Mouse (Mus musculus) CD8-positive naive resting alpha-beta T cell, adult 2 months (primary cell): ENCODE measurements around the gene Ykt6.

Experiments used
- DNase-seq, 2 experiments: peaks; one replicate each; pipeline ENCODE4 v3.0.0; 2022; ENCODE audit warnings: low read depth in 2 of 2, low spot score in 2 of 2

The Ykt6 gene

GRCm38 (mm10) chr11:5948546-5949250 is 6.8 kb upstream of the Ykt6 start:
- no peak for DNase-seq

- DNase-seq: no peak
These were observed 5.7 kb upstream of the Ykt6 start, which contains the start of gene Gck for GRCm38 (mm10) chr11:5949586-5950352. Gck (minus strand) TSS chr11:5950081.

- no peak for DNase-seq
These were observed 3.0 kb upstream of the Ykt6 start for GRCm38 (mm10) chr11:5952501-5952900.

GRCm38 (mm10) chr11:5953130-5953765 is 2.2 kb upstream of the Ykt6 start:
- peak in 1 of 2 experiments; percentile 15 for DNase-seq

GRCm38 (mm10) chr11:5954435-5954834 is 1.1 kb upstream of the Ykt6 start:
- no peak for DNase-seq

GRCm38 (mm10) chr11:5954965-5955504 is 458 bp upstream of the Ykt6 start:
- DNase-seq: peak in 1 of 2 experiments; percentile 15

- DNase-seq: no peak
These were observed 4.6 kb downstream of the Ykt6 start for GRCm38 (mm10) chr11:5960051-5960450.

- DNase-seq: no peak
These were observed 10.4 kb downstream of the Ykt6 start for GRCm38 (mm10) chr11:5965865-5966264.

- no peak for DNase-seq
These were observed 11.3 kb downstream of the Ykt6 start for GRCm38 (mm10) chr11:5966751-5967150.

GRCm38 (mm10) chr11:5968223-5968622 is 12.7 kb downstream of the Ykt6 start:
- no peak for DNase-seq

- DNase-seq: no peak
These were observed 15.7 kb downstream of the Ykt6 start for GRCm38 (mm10) chr11:5971202-5971601.

GRCm38 (mm10) chr11:5973151-5973550 is 17.7 kb downstream of the Ykt6 start:
- no peak for DNase-seq

GRCm38 (mm10) chr11:5974053-5974452 is 18.6 kb downstream of the Ykt6 start:
- DNase-seq: no peak

GRCm38 (mm10) chr11:5975068-5975467 is 19.6 kb downstream of the Ykt6 start:
- no peak for DNase-seq

- DNase-seq: no peak
These were observed 20.6 kb downstream of the Ykt6 start for GRCm38 (mm10) chr11:5976106-5976505.

GRCm38 (mm10) chr11:5979088-5979487 is 23.6 kb downstream of the Ykt6 start:
- DNase-seq: no peak

GRCm38 (mm10) chr11:5980108-5980507 is 24.6 kb downstream of the Ykt6 start:
- DNase-seq: no peak

- DNase-seq: no peak
These were observed 25.1 kb downstream of the Ykt6 start for GRCm38 (mm10) chr11:5980561-5980960.

- DNase-seq: no peak
These were observed 25.8 kb downstream of the Ykt6 start for GRCm38 (mm10) chr11:5981323-5981722.

- no peak for DNase-seq
These were observed 28.1 kb downstream of the Ykt6 start for GRCm38 (mm10) chr11:5983629-5984028.

GRCm38 (mm10) chr11:5988126-5988525 is 32.6 kb downstream of the Ykt6 start:
- DNase-seq: no peak
